Mouse (Mus musculus): Measurements from ENCODE around the gene Pdzd4.

- TF ChIP-seq POLR2A (IDR thresholded peaks at IDR 0.05; ENCODE audit: extremely low read depth, insufficient read depth, low read length) (no peak), CTCF (IDR thresholded peaks at IDR 0.05; ENCODE audit: extremely low read depth, insufficient read depth, low read length) (no peak)
These were observed 8.0 kb downstream of the Pdzd4 start for GRCm38 (mm10) chrX:73816596-73817314.
